Mouse (Mus musculus): ENCODE measurements around the gene Pxdn.

Gene Pxdn

GRCm38 (mm10) chr12:29954464-29954863 lies 17.1 kb downstream of the Pxdn start:
- DNase-seq: no peak

- no peak for DNase-seq
These were observed 19.6 kb downstream of the Pxdn start for GRCm38 (mm10) chr12:29956969-29957368.

GRCm38 (mm10) chr12:29958637-29959036 lies 21.2 kb downstream of the Pxdn start:
- no peak for DNase-seq

GRCm38 (mm10) chr12:29961041-29961440 lies 23.6 kb downstream of the Pxdn start:
- no peak for DNase-seq

- DNase-seq: no peak
These were observed 27.6 kb downstream of the Pxdn start for GRCm38 (mm10) chr12:29965016-29965415.

GRCm38 (mm10) chr12:29971795-29972464 lies 34.5 kb downstream of the Pxdn start:
- no peak for DNase-seq

- no peak for DNase-seq
These were observed 35.1 kb downstream of the Pxdn start for GRCm38 (mm10) chr12:29972533-29972932.

- no peak for DNase-seq
These were observed 42.7 kb downstream of the Pxdn start for GRCm38 (mm10) chr12:29980076-29980475.

GRCm38 (mm10) chr12:29981722-29982293 lies 44.4 kb downstream of the Pxdn start:
- no peak for DNase-seq

GRCm38 (mm10) chr12:29983190-29983589 lies 45.8 kb downstream of the Pxdn start:
- no peak for DNase-seq

- no peak for DNase-seq
These were observed 47.7 kb downstream of the Pxdn start for GRCm38 (mm10) chr12:29985126-29985525.

- no peak for DNase-seq
These were observed 48.8 kb downstream of the Pxdn start for GRCm38 (mm10) chr12:29986241-29986640.

- no peak for DNase-seq
These were observed 61.5 kb downstream of the Pxdn start for GRCm38 (mm10) chr12:29998895-29999294.

- DNase-seq: no peak
These were observed 64.5 kb downstream of the Pxdn start for GRCm38 (mm10) chr12:30001951-30002350.

GRCm38 (mm10) chr12:30003680-30004364 lies 66.4 kb downstream of the Pxdn start:
- no peak for DNase-seq

- no peak for DNase-seq
These were observed 66.9 kb downstream of the Pxdn start for GRCm38 (mm10) chr12:30004365-30004723.

- DNase-seq: no peak
These were observed 69.2 kb downstream of the Pxdn start for GRCm38 (mm10) chr12:30006586-30006985.

GRCm38 (mm10) chr12:30008741-30009140 lies 71.3 kb downstream of the Pxdn start:
- no peak for DNase-seq

- DNase-seq: no peak
These were observed 78.1 kb downstream of the Pxdn start for GRCm38 (mm10) chr12:30015501-30015900.

- no peak for DNase-seq
These were observed 79.7 kb downstream of the Pxdn start for GRCm38 (mm10) chr12:30017131-30017530.

- DNase-seq: no peak
These were observed 83.0 kb downstream of the Pxdn start for GRCm38 (mm10) chr12:30020447-30020846.

GRCm38 (mm10) chr12:30023491-30023890 lies 86.1 kb downstream of the Pxdn start:
- DNase-seq: no peak

- no peak for DNase-seq
These were observed 86.9 kb downstream of the Pxdn start for GRCm38 (mm10) chr12:30024264-30024825.
